ENCODE assay signal across 7 mouse cellular contexts in genomic region chr7:97788190-97788668, GRCm38 (mm10). TPM values are rescaled to one million over a fixed set of nuclear protein-coding genes. Genes with fewer than 3 reads are reported as not detected.
DNase-seq lines count a peak whose midpoint lies in the region; ATAC-seq and TF ChIP-seq lines count a peak whose summit lies in the region.

Pak1 (plus strand) TSS chr7:97788541.

- no peaks in the 10 kb centered on the region for H3K36me3 ChIP-seq in midbrain, embryonic 11.5 days (ENCODE audit: control insufficient read depth, insufficient read depth, low read length)
- H3K36me3 ChIP-seq in small intestine, adult 2 months (ENCODE audit: control insufficient read depth, insufficient read depth, low read length) = no peaks in the 10 kb centered on the region

- peaks cover 13% of the 10 kb centered on the region for H3K4me1 ChIP-seq in midbrain, embryonic 11.5 days (ENCODE audit: control insufficient read depth, insufficient read depth, low read length)
- H3K4me1 ChIP-seq in small intestine, adult 2 months (ENCODE audit: control insufficient read depth, insufficient read depth, insufficient read length, low read length) = peaks cover 10% of the 10 kb centered on the region

- H3K4me3 ChIP-seq in midbrain, embryonic 11.5 days (ENCODE audit: low read depth, low read length) = peak within 1 kb of the TSS; percentile 93
- H3K4me3 ChIP-seq in small intestine, adult 2 months (ENCODE audit: low read depth, low read length) = peak within 1 kb of the TSS; percentile 81

- peak within 1 kb of the TSS; percentile 92 for H3K9ac ChIP-seq in midbrain, embryonic 11.5 days (ENCODE audit: low read length)

- peak; percentile 87 for DNase-seq in adrenal gland, postnatal 10 days
- DNase-seq in embryo, embryonic 11.5 days (ENCODE audit: low read depth, low spot score) = peak; percentile 79
- peak; percentile 26 to 41 for DNase-seq in gastrocnemius, postnatal 4 days (ENCODE audit: low spot score in 2 of 2)
- peak; percentile 84 for DNase-seq in kidney, adult 11 months
- peak; percentile 86 for DNase-seq in left cerebral cortex, postnatal 4 days
- DNase-seq in midbrain, embryonic 11.5 days (ENCODE audit: low spot score, missing footprints) = peak; percentile 99

- no peaks in the 10 kb centered on the region for H3K27me3 ChIP-seq in midbrain, embryonic 11.5 days (ENCODE audit: control insufficient read depth, insufficient read depth, low read length)
- 0 out of 2 replicates have a peak, but pooled peaks cover 7% of the 10 kb centered on the region for H3K27me3 ChIP-seq in small intestine, adult 2 months (ENCODE audit: control insufficient read depth, insufficient read depth, low read length)

- H3K9me3 ChIP-seq in midbrain, embryonic 11.5 days (ENCODE audit: control insufficient read depth, low read length) = no peaks in the 10 kb centered on the region

- peak within 1 kb of the TSS; percentile 87 for H3K4me2 ChIP-seq in midbrain, embryonic 11.5 days

- no peak for TF ChIP-seq CTCF in small intestine, adult 2 months (IDR thresholded peaks at IDR 0.05; ENCODE audit: extremely low read depth, insufficient read length, insufficient replicate concordance, low read depth, low read length)

- TF ChIP-seq POLR2A in small intestine, adult 2 months (IDR thresholded peaks at IDR 0.05; ENCODE audit: low read depth, low read length) = peak; percentile 75; the same call in 1 of the 2 replicates

- peak within 1 kb of the TSS; percentile 67 for H3K27ac ChIP-seq in midbrain, embryonic 11.5 days (ENCODE audit: low read depth, low read length)
- peak within 1 kb of the TSS; percentile 92 for H3K27ac ChIP-seq in small intestine, adult 2 months (ENCODE audit: insufficient read depth, low read depth, low read length)

- 1% methylated on average over 35 of the region's 46 CpGs for WGBS in midbrain, embryonic 11.5 days
- 1% methylated on average over 46 of the region's 46 CpGs for WGBS in small intestine, adult 2 months

- intact Hi-C loops in left cerebral cortex, postnatal 4 days (cut with DNase I) = no loop called here

- peak; percentile 97 for ATAC-seq in midbrain, embryonic 11.5 days (ENCODE audit: low FRiP score)

RNA-seq across cellular contexts. Expression of gene Pak1, which starts in this region (rescaled TPM):
- 10 to 100 TPM; 17.7 to 20.7 TPM for total RNA-seq in adrenal gland, postnatal 10 days (2021)
- total RNA-seq in gastrocnemius, postnatal 4 days (2021) = 100 to 1,000 TPM; 123 to 124 TPM
- total RNA-seq in left cerebral cortex, postnatal 4 days (2021) = 100 to 1,000 TPM; 162 to 172 TPM
- 120 and 125 TPM in 2 replicates for polyA plus RNA-seq in midbrain, embryonic 11.5 days (2014; fragmentation: Nextera tagmentation; extraction: Ambion mirVana)
- polyA plus RNA-seq in small intestine, adult 2 months (2012; rRNA removed) = 20.8 and 56.4 TPM in 2 replicates

Comparison
In these comparisons a context has a peak if more than half of its experiments do, and no peak if none do; other contexts are left out.
1. Peak in every context shown above with its lines: DNase-seq, ATAC-seq, H3K4me3 ChIP-seq and H3K27ac ChIP-seq.
2. RNA of gene Pak1 (total RNA-seq): 162 to 172 TPM in left cerebral cortex, postnatal 4 days and 123 to 124 TPM in gastrocnemius, postnatal 4 days; 17.7 to 20.7 TPM in adrenal gland, postnatal 10 days; every median in the first group is over 4 times any median in the second.
3. DNase-seq: peak in every context shown above with its lines; median percentile 99 in midbrain, embryonic 11.5 days; 87 in adrenal gland, postnatal 10 days; 86 in left cerebral cortex, postnatal 4 days; 84 in kidney, adult 11 months; 79 in embryo, embryonic 11.5 days; 34 in gastrocnemius, postnatal 4 days.